Mouse (Mus musculus) heart, postnatal 10 days (tissue): ENCODE data around the gene Plk5. TPM values are rescaled to one million over a fixed set of nuclear protein-coding genes. Genes with fewer than 3 reads are reported as not detected.

ENCODE experiments used
- DNase-seq, 2 experiments: peaks; one replicate each; pipeline ENCODE4 v3.0.0; 2021
- intact Hi-C: fragments of 180-260 bp; cut with DNase I; formaldehyde crosslinking; loops from one replicate; pipeline ENCODE4 v1.15.1; 2025
- total RNA-seq, 2 experiments: library from RNA; stranded (reverse); gene quantifications; 2 replicates each; pipeline ENCODE4 v1.2.3; 2021

Gene Plk5
- under 1 TPM in 1 of 2 experiments, not detected in 1; 0.25 TPM for total RNA-seq

- DNase-seq, result no peak
- intact Hi-C loops, result no loop called here
Measured at GRCm38 (mm10) chr10:80356001-80356682, at the start of gene Plk5. Gene Plk5 (plus strand): TSS chr10:80356459.

GRCm38 (mm10) chr10:80311560-80311959 lies 44.7 kb upstream of the Plk5 start:
- no peak for DNase-seq
- intact Hi-C loops, result no loop called here

- intact Hi-C loops, result no loop called here
- no peak for DNase-seq
Measured at GRCm38 (mm10) chr10:80312586-80313504, 43.4 kb upstream of the Plk5 start.

GRCm38 (mm10) chr10:80313627-80314201 lies 42.5 kb upstream of the Plk5 start:
- intact Hi-C loops, result no loop called here
- DNase-seq, result peak in 1 of 2 experiments; percentile 50

GRCm38 (mm10) chr10:80314494-80315001 lies 41.7 kb upstream of the Plk5 start:
- intact Hi-C loops, result no loop called here
- DNase-seq, result no peak

GRCm38 (mm10) chr10:80315315-80315714 lies 40.9 kb upstream of the Plk5 start:
- no peak for DNase-seq
- intact Hi-C loops, result no loop called here

GRCm38 (mm10) chr10:80316359-80316781 lies 39.9 kb upstream of the Plk5 start:
- intact Hi-C loops, result no loop called here
- DNase-seq, result peak; percentile 56 to 61

- intact Hi-C loops, result no loop called here
- no peak for DNase-seq
Measured at GRCm38 (mm10) chr10:80317011-80317410, 39.2 kb upstream of the Plk5 start.

- peak; percentile 93 to 96 for DNase-seq
- intact Hi-C loops, result no loop called here
Measured at GRCm38 (mm10) chr10:80320340-80320760, 35.9 kb upstream of the Plk5 start, which contains the start of gene 2310011J03Rik. Gene 2310011J03Rik (minus strand): TSS chr10:80320537.

- intact Hi-C loops, result no loop called here
- DNase-seq, result no peak
Measured at GRCm38 (mm10) chr10:80321014-80321669, 35.1 kb upstream of the Plk5 start.

GRCm38 (mm10) chr10:80321670-80322581 lies 34.3 kb upstream of the Plk5 start:
- DNase-seq, result no peak
- intact Hi-C loops, result no loop called here

- intact Hi-C loops, result no loop called here
- DNase-seq, result peak in 1 of 2 experiments; percentile 58
Measured at GRCm38 (mm10) chr10:80322811-80323211, 33.4 kb upstream of the Plk5 start.

- DNase-seq, result peak; percentile 76 to 79
- intact Hi-C loops, result no loop called here
Measured at GRCm38 (mm10) chr10:80323261-80324119, 32.8 kb upstream of the Plk5 start.

GRCm38 (mm10) chr10:80324120-80325037 lies 31.9 kb upstream of the Plk5 start:
- intact Hi-C loops, result no loop called here
- no peak for DNase-seq

- intact Hi-C loops, result no loop called here
- no peak for DNase-seq
Measured at GRCm38 (mm10) chr10:80325045-80325444, 31.2 kb upstream of the Plk5 start.

- intact Hi-C loops, result no loop called here
- DNase-seq, result peak; percentile 93 to 94
Measured at GRCm38 (mm10) chr10:80329273-80330081, 26.8 kb upstream of the Plk5 start, which contains the start of the genes Pcsk4 and Reep6. Gene Pcsk4 (minus strand): TSS chr10:80329498. Gene Reep6 (plus strand): TSS chr10:80329953.
